Mouse (Mus musculus): ENCODE measurements around the gene Atp8a2. TPM values are rescaled to one million over a fixed set of nuclear protein-coding genes. Genes with fewer than 3 reads are reported as not detected.
A peak's percentile ranks its signal among the peaks of the same experiment; 100 is the strongest.
"Not testable (repeated sequence)": the region's sequence is repeated elsewhere in the genome, so short reads cannot be mapped to it uniquely, and the experiment has no call there.

Gene Atp8a2
- total RNA-seq, 2 experiments from 2014 or later, result 4.1 to 6.3 TPM

GRCm38 (mm10) chr14:59783348-59784341 lies 413.3 kb downstream of the Atp8a2 start:
- no peak for DNase-seq

- DNase-seq, result no peak
Measured at GRCm38 (mm10) chr14:59780391-59780790, 416.6 kb downstream of the Atp8a2 start.

- DNase-seq, result no peak
Measured at GRCm38 (mm10) chr14:59762227-59762626, 434.8 kb downstream of the Atp8a2 start.

- DNase-seq, result no peak
Measured at GRCm38 (mm10) chr14:59759900-59760493, 437.0 kb downstream of the Atp8a2 start.

GRCm38 (mm10) chr14:59759196-59759839 lies 437.7 kb downstream of the Atp8a2 start:
- no peak for DNase-seq

GRCm38 (mm10) chr14:59752401-59752800 lies 444.6 kb downstream of the Atp8a2 start:
- no peak for DNase-seq

- DNase-seq, result no peak
Measured at GRCm38 (mm10) chr14:59750005-59750404, 447.0 kb downstream of the Atp8a2 start.

GRCm38 (mm10) chr14:59745676-59746075 lies 451.3 kb downstream of the Atp8a2 start:
- no peak for DNase-seq

- DNase-seq, result no peak
Measured at GRCm38 (mm10) chr14:59741752-59742151, 455.2 kb downstream of the Atp8a2 start.

GRCm38 (mm10) chr14:59739446-59739845 lies 457.5 kb downstream of the Atp8a2 start:
- no peak for DNase-seq

- no peak for DNase-seq
Measured at GRCm38 (mm10) chr14:59737734-59738294, 459.2 kb downstream of the Atp8a2 start.

- DNase-seq, result no peak
Measured at GRCm38 (mm10) chr14:59736861-59737700, 459.9 kb downstream of the Atp8a2 start.

GRCm38 (mm10) chr14:59730043-59730390 lies 467.0 kb downstream of the Atp8a2 start:
- no peak for DNase-seq

- no peak for DNase-seq
Measured at GRCm38 (mm10) chr14:59729298-59730042, 467.5 kb downstream of the Atp8a2 start.

GRCm38 (mm10) chr14:59727016-59727415 lies 470.0 kb downstream of the Atp8a2 start:
- DNase-seq, result no peak

GRCm38 (mm10) chr14:59723163-59723562 lies 473.8 kb downstream of the Atp8a2 start:
- DNase-seq, result no peak

GRCm38 (mm10) chr14:59721957-59722356 lies 475.0 kb downstream of the Atp8a2 start:
- DNase-seq, result peak in 1 of 2 experiments; percentile 42

- DNase-seq, result no peak
Measured at GRCm38 (mm10) chr14:59721356-59721755, 475.6 kb downstream of the Atp8a2 start.

GRCm38 (mm10) chr14:59720386-59720785 lies 476.6 kb downstream of the Atp8a2 start:
- no peak for DNase-seq

- DNase-seq, result not testable (repeated sequence)
Measured at GRCm38 (mm10) chr14:59716443-59717085, 480.4 kb downstream of the Atp8a2 start.
